Mouse (Mus musculus) ovary, postnatal 14 days (tissue): Measurements from ENCODE around the gene Flcn.
"Not testable (repeated sequence)": the region's sequence is repeated elsewhere in the genome, so short reads cannot be mapped to it uniquely, and the experiment has no call there.

Experiments
- DNase-seq: peaks from one replicate; pipeline ENCODE4 v3.0.0; 2022; ENCODE audit warnings: low spot score

Gene Flcn

DNA sequence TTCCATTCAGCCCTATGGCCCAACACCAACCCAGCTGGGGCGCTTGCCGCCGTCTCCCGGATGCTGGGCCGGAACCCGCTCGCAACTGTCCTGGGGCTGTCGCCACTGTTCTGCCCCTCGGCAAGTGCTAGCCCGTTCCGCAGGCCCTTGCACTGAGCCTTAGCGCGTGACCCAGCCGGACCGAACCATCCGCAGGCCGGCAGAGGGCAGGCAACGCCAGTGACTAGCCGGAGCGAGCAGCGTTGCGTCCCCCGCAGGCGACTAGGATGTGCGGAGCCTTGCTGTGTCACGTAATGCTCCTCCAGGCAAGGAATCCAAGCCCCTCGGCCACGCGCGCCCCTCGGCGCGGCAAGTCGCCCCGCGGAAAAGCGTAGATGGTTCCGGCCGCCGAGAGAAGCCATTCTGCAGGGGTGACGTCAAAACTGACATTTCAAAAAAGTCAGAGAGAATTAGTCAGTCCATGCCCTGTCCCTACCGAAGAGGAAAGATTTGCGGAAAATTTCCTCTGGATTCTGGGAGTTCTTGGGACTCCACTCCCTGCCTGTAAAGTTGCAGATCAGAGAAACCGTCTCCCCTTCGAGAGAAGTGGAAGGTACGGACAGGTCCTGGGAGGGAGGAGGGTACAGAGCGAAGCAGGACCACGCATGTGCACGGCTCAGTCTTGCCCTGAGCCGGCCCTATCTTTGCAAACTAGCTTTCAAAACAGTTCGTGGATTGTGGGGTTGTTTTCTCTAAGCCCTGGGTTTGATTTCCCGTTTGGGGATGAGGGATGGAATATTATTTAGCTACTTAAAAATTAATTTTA lies at the start of gene Flcn:
Gene Flcn (minus strand): TSS at position 347 of the 805 bp plus-strand sequence.
- DNase-seq: peak; percentile 75

DNA sequence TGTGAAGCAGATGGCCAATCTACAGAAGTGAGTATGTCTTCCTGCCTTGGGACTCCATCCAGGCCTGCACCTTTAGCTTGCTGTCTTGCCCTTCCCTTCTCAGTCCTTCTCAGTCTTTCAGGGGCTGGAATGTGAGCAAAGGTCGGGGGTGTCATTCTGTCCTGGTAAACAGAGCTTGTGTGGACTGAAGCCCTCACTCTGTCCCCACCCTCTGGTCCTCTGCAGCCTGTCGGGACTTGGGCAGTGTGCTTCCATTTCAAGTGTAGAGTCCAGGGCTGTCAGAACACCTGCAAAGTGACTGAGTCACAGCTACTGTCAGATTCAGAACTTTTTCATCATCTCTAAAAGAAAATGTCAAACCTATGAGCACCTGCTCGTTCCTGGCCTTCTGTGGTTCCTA lies 43.0 kb upstream of the Flcn start:
- DNase-seq: no peak

DNA sequence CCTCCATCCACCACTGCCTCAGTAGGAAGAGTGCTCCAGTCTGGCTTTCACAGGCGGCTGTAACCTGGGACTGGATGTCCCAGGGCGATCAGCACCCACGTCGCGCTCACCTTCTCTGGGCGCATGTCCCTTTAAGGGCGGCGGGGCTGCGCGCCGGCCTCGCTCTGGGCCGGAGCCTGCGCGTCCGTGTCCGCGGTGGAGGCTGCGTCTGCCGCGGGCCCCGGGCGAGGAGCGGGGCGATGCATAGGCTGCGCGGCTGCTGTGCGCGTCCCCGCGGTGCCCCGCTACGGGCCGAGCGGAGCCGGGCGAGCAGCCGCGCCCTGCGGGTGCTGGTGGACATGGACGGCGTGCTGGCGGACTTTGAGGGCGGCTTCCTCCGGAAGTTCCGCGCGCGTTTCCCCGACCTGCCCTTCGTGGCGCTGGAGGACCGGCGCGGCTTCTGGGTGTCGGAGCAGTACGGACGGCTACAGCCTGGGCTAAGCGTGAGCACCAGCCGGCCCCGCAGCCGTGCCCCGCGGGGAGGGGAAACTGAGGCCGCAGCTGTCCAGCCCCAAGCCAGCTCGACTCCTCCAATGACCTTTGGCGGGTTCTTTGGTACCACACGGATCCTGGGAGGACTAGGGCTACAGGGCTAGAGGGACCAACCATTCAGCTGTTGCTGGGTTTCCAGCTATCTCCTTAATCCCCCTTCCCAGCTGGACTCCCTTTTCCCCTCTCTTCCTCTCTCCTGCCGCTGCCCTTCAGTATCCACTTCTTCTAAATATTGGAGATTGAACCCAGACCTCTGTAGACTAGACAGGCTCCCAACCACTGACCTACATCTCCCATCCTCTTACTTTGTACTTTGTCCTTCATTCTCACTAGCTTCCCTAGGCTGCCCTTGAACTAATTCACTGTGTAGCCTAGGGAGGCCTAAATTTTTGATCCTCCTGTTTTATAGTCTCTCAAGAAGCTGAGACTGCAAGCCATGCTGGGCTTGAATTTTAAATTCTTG lies 38.4 kb upstream of the Flcn start:
- peak; percentile 69 for DNase-seq

GRCm38 (mm10) chr11:59847131-59847530 lies 37.3 kb upstream of the Flcn start:
- peak; percentile 15 for DNase-seq

- DNase-seq: no peak
Measured at GRCm38 (mm10) chr11:59846311-59846710, 36.5 kb upstream of the Flcn start.

GRCm38 (mm10) chr11:59839459-59840126 lies 29.8 kb upstream of the Flcn start, which contains the start of gene Cops3:
TSS of gene Cops3 (minus strand) at chr11:59839838.
- peak; percentile 88 for DNase-seq

DNA sequence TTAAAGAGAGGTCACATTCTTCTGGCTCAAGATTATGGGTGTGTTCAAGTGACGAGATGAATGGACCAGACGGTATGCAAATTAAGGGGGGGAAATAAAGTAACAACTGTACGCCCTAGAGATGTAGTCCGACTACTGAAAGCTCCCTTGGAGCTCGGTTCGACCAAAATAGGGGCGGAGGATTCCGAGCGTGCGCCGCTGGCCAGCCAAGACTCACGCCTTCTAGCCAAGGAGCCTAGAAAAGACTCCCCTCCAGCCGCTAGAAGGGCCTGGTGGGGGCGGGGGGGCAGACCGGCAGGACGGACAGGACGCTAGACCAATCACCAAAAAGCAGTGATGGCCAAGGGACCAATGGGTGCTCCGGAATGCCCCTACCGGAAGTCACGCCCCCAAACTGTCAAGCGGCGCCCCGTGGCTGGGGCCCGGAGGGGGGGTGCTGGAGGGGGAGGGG lies 29.2 kb upstream of the Flcn start, which contains the start of gene Nt5m:
Gene Nt5m (plus strand): TSS at position 440 of the 451 bp plus-strand sequence.
- peak; percentile 88 for DNase-seq

DNA sequence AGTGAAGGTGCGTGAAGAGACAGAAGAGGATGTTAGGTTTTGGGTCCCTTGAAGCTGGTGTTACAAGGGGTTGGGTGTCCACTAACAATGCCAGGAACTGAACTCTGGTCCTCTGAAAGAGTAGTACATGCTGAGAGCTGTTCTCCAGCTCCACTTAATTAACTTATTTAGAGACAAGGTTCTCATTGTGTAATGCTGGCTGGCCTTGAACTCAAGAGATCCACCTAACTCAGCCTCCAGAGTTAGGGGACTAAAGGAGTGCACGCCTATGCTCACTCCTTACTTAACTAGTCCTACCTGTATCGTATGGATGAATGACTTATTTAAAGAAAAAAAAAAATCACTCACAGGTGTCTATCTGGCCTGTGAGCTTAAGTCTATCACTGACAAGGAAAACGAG lies 28.6 kb upstream of the Flcn start:
- DNase-seq: no peak

DNA sequence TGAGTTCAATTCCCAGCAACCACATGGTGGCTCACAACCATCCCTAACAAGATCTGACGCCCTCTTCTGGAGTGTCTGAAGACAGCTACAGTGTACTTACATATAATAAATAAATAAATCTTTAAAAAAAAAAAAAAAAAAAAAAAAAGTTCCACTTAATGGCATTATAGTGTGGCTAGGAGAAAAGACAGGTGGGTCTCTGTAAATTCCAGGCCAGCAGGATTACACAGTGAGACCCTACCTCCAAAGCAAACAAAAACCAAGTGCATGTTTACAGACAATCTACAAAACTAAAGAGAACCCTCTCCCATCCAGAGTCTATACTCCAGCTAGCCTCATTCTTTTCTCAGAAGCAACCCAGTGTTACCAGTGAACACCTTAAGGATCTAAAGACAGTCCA lies 28.0 kb upstream of the Flcn start:
- DNase-seq: not testable (repeated sequence)

GRCm38 (mm10) chr11:59821625-59822024 lies 11.8 kb upstream of the Flcn start:
- DNase-seq: no peak

GRCm38 (mm10) chr11:59817916-59818315 lies 8.1 kb upstream of the Flcn start:
- no peak for DNase-seq

- DNase-seq: no peak
Measured at GRCm38 (mm10) chr11:59815482-59816065, 5.8 kb upstream of the Flcn start.

- DNase-seq: no peak
Measured at GRCm38 (mm10) chr11:59814936-59815335, 5.1 kb upstream of the Flcn start.

DNA sequence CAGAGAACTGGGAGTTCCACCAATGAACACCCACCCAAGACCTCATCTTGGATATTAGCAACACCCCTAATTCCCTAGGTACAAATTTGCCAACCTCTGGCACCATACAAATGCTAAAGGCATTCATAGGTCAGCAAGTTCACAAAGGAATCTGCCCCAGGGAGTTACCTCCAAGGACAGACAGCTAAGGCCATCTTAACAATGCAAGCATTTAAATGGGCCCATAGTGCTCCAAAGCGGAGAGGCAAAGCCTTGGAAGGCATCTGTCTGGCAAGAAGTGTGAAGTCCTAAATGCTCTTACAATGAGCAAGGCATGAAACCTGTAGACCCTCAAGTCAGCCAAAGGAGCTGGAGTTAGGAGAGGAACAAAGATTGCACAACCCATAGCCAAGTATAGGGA lies 4.5 kb upstream of the Flcn start:
- no peak for DNase-seq

DNA sequence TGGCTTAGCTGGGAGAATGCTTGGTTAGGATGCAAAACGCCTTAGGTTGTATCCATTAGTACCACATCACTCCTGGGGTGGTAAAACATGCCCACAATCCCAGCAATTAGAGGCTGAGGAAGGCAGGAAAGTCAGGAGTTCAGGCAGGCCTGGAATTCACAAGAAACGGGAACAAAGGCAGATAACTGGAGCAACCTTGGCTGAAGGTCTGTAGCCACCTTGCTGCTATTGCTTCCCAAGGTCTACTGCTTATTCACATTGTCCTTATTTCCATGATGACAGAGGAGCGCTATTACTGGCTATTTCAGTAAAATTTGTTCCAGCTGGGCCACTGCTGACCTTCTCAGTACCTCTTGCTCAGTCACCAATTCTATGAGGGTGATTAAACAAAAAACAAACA lies 3.5 kb upstream of the Flcn start:
- no peak for DNase-seq

DNA sequence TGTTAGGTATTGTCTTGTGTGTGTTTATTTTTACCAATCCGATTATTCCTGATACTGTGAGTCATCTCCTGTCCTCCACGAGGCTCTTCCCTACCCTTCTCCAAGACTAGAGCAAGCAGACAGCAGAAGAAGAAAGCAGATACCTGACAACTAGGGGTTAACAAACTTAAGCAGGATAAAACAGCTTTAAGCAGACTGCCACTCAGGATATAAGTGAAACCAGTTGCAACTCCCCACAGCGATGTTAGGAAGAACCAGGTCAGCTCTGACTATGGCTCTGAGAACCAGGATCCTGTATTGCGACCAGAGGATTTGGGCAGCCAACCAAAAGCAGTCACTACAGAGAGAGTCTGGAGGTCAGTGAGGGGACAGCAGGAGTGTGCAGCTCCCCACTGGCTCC lies 1.4 kb upstream of the Flcn start:
- DNase-seq: no peak

DNA sequence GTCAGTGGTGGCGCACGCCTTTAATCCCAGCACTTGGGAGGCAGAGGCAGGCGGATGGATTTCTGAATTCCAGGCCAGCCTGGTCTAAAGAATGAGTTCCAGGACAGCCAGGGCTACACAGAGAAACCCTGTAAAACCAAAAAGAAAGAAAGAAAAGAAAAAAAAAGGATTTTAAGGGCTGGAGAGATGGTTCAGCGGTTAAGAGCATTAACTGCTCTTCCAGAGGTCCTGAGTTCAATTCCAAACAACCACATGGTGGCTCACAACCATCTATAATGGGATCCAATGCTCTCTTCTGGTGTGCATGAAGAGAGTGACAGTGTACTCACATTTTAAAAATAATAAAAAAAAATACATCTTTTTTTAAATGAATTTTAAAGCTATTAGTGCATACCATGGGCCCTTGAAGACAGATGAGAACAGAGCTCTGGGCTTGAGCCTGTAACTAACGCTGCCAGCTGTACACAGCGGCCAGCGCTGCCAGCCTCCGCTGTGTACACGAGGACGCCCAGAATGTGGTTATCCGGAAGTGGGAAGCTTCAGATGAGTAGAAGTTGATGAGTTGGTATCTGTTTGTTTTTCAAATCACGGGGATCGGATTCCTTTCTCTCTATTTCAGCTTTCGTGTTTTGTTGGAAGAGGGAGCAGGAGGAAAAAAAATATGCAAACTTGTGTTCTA lies 803 bp upstream of the Flcn start:
- no peak for DNase-seq

DNA sequence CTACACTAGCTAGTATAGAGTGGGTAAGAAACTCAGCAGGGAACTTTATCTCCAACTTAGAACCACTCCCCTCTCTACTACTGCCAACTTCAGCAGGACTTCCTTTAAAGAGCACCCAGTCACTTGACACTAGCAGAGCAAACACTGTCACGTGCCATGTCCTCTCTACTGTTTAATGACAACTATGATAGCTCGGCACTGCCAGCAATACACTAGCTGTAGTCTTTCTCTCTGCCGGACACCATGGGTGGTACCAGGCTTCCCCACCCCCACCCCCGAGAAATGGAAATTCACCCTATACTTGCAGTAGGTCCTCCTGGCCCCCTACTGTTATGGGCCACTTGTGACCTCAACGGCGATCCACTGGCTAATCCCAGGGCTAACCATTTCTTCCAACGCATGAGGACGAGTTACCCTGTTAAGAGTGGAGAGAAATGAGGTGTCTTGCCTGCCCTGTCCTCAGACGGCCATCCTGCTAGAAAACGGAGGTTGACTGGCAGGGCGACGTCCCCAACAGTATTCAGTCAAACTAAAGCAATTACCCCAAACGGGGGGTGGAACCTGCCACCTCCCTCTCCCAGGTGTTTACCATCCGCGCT lies 646 bp downstream of the Flcn start:
- DNase-seq: no peak

DNA sequence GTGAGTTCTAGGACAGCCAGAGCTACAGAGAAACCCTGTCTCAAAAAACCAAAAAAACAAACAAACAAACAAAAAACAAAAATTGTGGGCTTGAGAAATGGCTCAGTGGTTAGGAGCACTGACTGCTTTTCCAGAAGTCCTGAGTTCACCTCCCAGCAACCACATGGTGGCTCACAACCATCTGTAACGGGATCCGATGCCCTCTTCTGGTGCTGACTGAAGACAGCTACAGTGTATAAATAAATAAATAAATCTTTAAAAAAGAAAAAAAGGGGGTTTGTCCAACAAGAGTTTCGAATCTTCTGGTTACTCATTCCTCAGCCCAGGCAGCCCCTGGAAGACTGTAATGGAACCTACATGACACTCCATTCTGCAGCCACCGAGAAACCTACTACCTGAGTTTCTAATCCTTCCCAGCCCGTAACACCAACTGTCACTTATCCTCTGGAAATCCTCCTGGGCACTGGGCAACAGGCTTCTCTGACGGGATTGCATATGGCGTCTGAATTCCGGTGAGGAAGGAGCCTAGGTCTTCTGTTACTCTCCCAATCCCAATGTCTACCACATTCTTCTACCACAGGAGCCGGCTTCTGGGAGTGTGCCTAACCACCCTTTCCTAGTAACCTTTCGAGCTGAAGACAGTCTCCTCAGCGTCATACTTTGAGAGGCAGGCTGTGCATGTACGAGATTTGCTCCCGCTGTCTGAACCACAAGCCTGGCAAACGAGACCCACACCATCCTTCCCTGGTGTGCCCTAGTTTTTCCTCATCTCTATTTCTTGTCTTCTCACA lies 1.5 kb downstream of the Flcn start:
- no peak for DNase-seq

- DNase-seq: no peak
Measured at GRCm38 (mm10) chr11:59805656-59806055, 4.2 kb downstream of the Flcn start.
